Mouse (Mus musculus) brain, embryonic 14.5 days (tissue): ENCODE measurements around the gene Usp54.

Experiments used
- CTCF ChIP-seq: fragments of 200-500 bp; IDR thresholded peaks from 2 replicates; pipeline ENCODE4 v1.5.1; 2012; ENCODE audit warnings: inconsistent platforms, mild to moderate bottlenecking, moderate library complexity, borderline replicate concordance; ENCODE audit not compliant: insufficient read depth, insufficient read length; ENCODE audit errors: extremely low read depth
- POLR2A ChIP-seq: fragments of 200-500 bp; IDR thresholded peaks from 2 replicates; pipeline ENCODE4 v1.6.1; 2012; ENCODE audit warnings: mild to moderate bottlenecking, inconsistent platforms, borderline replicate concordance; ENCODE audit not compliant: poor library complexity, insufficient read depth, insufficient read length, severe bottlenecking; ENCODE audit errors: extremely low read depth

DNA sequence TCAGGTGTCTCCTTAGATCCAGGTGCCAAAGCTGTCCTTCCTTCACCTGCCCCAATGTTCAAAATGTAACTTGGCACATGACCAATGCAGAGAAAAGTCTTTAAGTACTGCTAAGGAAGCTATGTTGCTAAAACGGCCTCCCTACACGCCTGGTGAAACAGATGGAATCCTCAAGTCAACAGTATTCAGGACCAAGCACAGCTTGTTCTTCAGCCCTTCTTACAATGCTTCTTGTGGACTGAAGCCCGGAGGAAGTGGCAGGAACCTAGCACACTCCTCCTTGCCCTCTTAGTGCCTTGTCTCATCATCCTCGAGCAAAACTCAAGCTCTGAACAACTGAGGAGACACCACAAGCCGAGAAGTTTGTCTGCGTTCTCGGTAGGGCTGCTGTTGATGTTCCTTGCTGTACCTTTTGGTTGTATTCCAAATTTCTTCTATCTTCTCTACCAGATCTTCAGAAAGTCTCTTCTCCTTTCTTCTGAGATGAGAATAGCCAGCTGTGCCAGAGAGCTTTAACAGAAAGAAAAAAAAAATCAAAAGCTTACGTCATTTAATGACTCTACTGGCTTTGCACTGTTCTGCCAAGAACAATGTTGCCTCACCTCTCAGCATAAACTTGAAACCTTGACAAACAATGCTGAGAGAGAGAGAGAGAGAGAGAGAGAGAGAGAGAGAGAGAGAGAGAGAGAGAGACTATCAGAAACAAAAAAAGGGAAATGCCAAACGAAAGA, 33.3 kb downstream of the Usp54 start:
- TF ChIP-seq CTCF = no peak
- TF ChIP-seq POLR2A = no peak
